Mouse (Mus musculus) myocyte (in vitro differentiated cells): ENCODE measurements around the gene Vmn1r68. TPM values are rescaled to one million over a fixed set of nuclear protein-coding genes. Genes with fewer than 3 reads are reported as not detected.
A peak's percentile ranks its signal among the peaks of the same experiment; 100 is the strongest.

ENCODE experiments used
- H3K27me3 ChIP-seq: one replicate; pipeline ENCODE4 v1.6.1; 2011; ENCODE audit not compliant: control insufficient read depth, insufficient read depth, insufficient read length
- H3K36me3 ChIP-seq: one replicate; pipeline ENCODE4 v1.6.1; 2011; ENCODE audit not compliant: control insufficient read depth, insufficient read depth
- H3K4me2 ChIP-seq: one replicate; pipeline ENCODE4 v1.6.1; 2011; ENCODE audit warnings: low read depth, control low read depth
- H3K4me3 ChIP-seq: one replicate; pipeline ENCODE4 v1.5.1; 2011; ENCODE audit warnings: mild to moderate bottlenecking, control low read depth, moderate library complexity
- H3K79me2 ChIP-seq: one replicate; pipeline ENCODE4 v1.6.1; 2011; ENCODE audit not compliant: control insufficient read depth, insufficient read depth
- H3ac ChIP-seq: one replicate; pipeline ENCODE4 v1.6.1; 2011; ENCODE audit not compliant: control insufficient read depth, insufficient read length
- CEBPB ChIP-seq: IDR thresholded peaks from 2 replicates; pipeline ENCODE4 v1.6.1; 2011; ENCODE audit warnings: mild to moderate bottlenecking, moderate library complexity; ENCODE audit not compliant: poor library complexity, insufficient read depth, severe bottlenecking
- E2F4 ChIP-seq: IDR thresholded peaks from one replicate; pipeline ENCODE4 v1.6.1; 2011; ENCODE audit warnings: mild to moderate bottlenecking, control low read depth, moderate library complexity; ENCODE audit not compliant: insufficient read depth
- MAX ChIP-seq: IDR thresholded peaks from one replicate; pipeline ENCODE4 v1.6.1; 2011; ENCODE audit warnings: low read depth, mild to moderate bottlenecking, control low read depth
- MYOD1 ChIP-seq, 3 experiments: IDR thresholded peaks; one replicate each; pipeline ENCODE4 v1.6.1; 2011; ENCODE audit warnings: control low read depth in 2 of 3, low read depth in 2 of 3, mild to moderate bottlenecking in 2 of 3, moderate library complexity in 1 of 3; ENCODE audit not compliant: insufficient read length in 2 of 3, control insufficient read depth in 1 of 3
- MYOG ChIP-seq, 3 experiments: IDR thresholded peaks; one replicate each; pipeline ENCODE4 v1.6.1; 2011; ENCODE audit warnings: control low read depth in 2 of 3, low read depth in 2 of 3, mild to moderate bottlenecking in 2 of 3; ENCODE audit not compliant: insufficient read length in 2 of 3, control insufficient read depth in 1 of 3, insufficient read depth in 1 of 3
- POLR2A ChIP-seq: IDR thresholded peaks from one replicate; pipeline ENCODE4 v1.6.1; 2011; ENCODE audit warnings: low read depth, mild to moderate bottlenecking, control low read depth, moderate library complexity; ENCODE audit not compliant: insufficient read length
- POLR2AphosphoS2 ChIP-seq: IDR thresholded peaks from one replicate; pipeline ENCODE4 v1.6.1; 2011; ENCODE audit warnings: low read depth, control low read depth; ENCODE audit not compliant: insufficient read length
- REST ChIP-seq: IDR thresholded peaks from one replicate; pipeline ENCODE4 v1.6.1; 2011; ENCODE audit warnings: mild to moderate bottlenecking, control low read depth, moderate library complexity; ENCODE audit not compliant: insufficient read depth, insufficient read length
- SRF ChIP-seq: IDR thresholded peaks from one replicate; pipeline ENCODE4 v1.6.1; 2011; ENCODE audit warnings: low read depth; ENCODE audit not compliant: control insufficient read depth, insufficient read length
- TCF12 ChIP-seq: IDR thresholded peaks from one replicate; pipeline ENCODE4 v1.6.1; 2011; ENCODE audit warnings: mild to moderate bottlenecking, control low read depth; ENCODE audit not compliant: poor library complexity, insufficient read depth, severe bottlenecking
- TCF3 ChIP-seq: IDR thresholded peaks from one replicate; pipeline ENCODE4 v1.6.1; 2011; ENCODE audit warnings: low read depth, control low read depth; ENCODE audit not compliant: insufficient read length
- USF1 ChIP-seq: IDR thresholded peaks from one replicate; pipeline ENCODE4 v1.6.1; 2011; ENCODE audit warnings: low read depth, mild to moderate bottlenecking, control low read depth, moderate library complexity
- polyA plus RNA-seq: library from polyadenylated mRNA; unstranded; fragments of >200 nt; fragmentation: generic; extraction: Trizol; gene quantifications from one replicate; pipeline ENCODE4 v1.2.1, GENCODE M21; 2012; ENCODE audit warnings: missing spikeins

Vmn1r68 gene
- polyA plus RNA-seq: not detected

- Histone ChIP-seq H3K4me2 (no peak within 1 kb of the TSS), H3K79me2 (no peaks in the 10 kb centered on the region), H3K27me3 (no peaks in the 10 kb centered on the region)
Observed at GRCm38 (mm10) chr7:10558385-10558784, at the start of gene Vmn1r68. TSS of gene Vmn1r68 (minus strand) at chr7:10558485.

GRCm38 (mm10) chr7:10495578-10495977 lies 62.7 kb downstream of the Vmn1r68 start:
- peak overlapping the region; percentile 45 for H3K4me2 ChIP-seq
- peaks cover 12% of the 10 kb centered on the region for H3K36me3 ChIP-seq
- H3K79me2 ChIP-seq: peaks cover 11% of the 10 kb centered on the region
- H3ac ChIP-seq: peak overlapping the region; percentile 58
- no peaks in the 10 kb centered on the region for H3K27me3 ChIP-seq
- TF ChIP-seq TCF3 (no peak), TCF12 (no peak), USF1 (no peak), MAX (no peak), REST (no peak), MYOD1 (IDR thresholded peaks at IDR 0.05; ENCODE audit: control insufficient read depth in 1 of 3, insufficient read length in 2 of 3, low read depth in 2 of 3) (no peak), POLR2A (no peak), CEBPB (no peak), MYOG (IDR thresholded peaks at IDR 0.05; ENCODE audit: control insufficient read depth in 1 of 3, insufficient read depth in 1 of 3, insufficient read length in 2 of 3, low read depth in 2 of 3) (no peak), SRF (no peak), POLR2AphosphoS2 (no peak)
- H3K4me3 ChIP-seq: peak overlapping the region; percentile 73

More at GRCm38 (mm10) chr7:10558385-10558784, at the start of gene Vmn1r68:
- TF ChIP-seq CEBPB (no peak), MYOD1 (IDR thresholded peaks at IDR 0.05; ENCODE audit: control insufficient read depth in 1 of 3, insufficient read length in 2 of 3, low read depth in 2 of 3) (no peak), SRF (no peak)
- no peak within 1 kb of the TSS for H3K4me3 ChIP-seq
- H3K36me3 ChIP-seq: no peaks in the 10 kb centered on the region
- H3ac ChIP-seq: no peak within 1 kb of the TSS

GRCm38 (mm10) chr7:10494786-10495521 lies 63.3 kb downstream of the Vmn1r68 start, which contains the start of gene Zik1:
TSS of gene Zik1 (minus strand) at chr7:10495394.
- peaks cover 12% of the 10 kb centered on the region for H3K36me3 ChIP-seq
- TF ChIP-seq POLR2A (no peak), REST (no peak), TCF12 (no peak), E2F4 (peak; percentile 21)
- peak within 1 kb of the TSS; percentile 73 for H3K4me3 ChIP-seq
- H3K27me3 ChIP-seq: no peaks in the 10 kb centered on the region
- H3K4me2 ChIP-seq: peak within 1 kb of the TSS; percentile 81
- H3ac ChIP-seq: peak within 1 kb of the TSS; percentile 58
- peaks cover 11% of the 10 kb centered on the region for H3K79me2 ChIP-seq

DNA sequence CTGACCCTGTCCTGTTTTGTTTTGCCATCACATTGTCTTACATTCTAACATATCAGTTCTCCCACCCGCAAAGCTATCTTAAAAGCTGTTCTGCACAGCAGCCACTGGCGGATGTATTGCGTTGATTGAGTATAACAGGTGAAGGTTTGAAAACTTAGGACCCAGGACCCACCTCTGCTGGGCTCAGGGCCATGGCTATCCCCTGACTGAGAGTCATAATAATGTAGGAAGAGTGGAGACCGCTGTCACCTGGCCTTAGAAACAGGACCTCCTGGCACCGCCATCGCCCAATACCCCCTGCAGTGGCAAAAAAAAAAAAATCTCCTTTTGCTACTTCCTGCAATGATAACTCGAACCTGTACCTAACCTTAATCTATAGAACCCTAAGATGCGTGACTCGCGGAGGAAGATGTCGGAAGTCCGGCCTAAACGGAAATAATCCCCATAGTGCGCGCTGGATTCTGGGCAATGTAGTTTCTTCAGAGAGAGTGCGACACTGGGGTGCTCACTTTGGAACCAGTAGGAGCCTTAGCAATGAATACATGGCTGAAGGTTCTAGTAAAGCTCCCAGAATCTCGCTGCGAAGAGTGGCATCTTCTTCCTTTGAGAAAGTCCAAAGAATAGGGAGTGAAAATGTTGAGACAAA lies 77.6 kb downstream of the Vmn1r68 start:
- Histone ChIP-seq H3K4me2 (no peak overlapping the region), H3K27me3 (no peaks in the 10 kb centered on the region), H3ac (no peak overlapping the region), H3K4me3 (no peak overlapping the region), H3K36me3 (no peaks in the 10 kb centered on the region), H3K79me2 (no peaks in the 10 kb centered on the region)
- TF ChIP-seq MYOG (IDR thresholded peaks at IDR 0.05; ENCODE audit: control insufficient read depth in 1 of 3, insufficient read depth in 1 of 3, insufficient read length in 2 of 3, low read depth in 2 of 3) (no peak), MAX (no peak), E2F4 (no peak), SRF (no peak), TCF3 (no peak), USF1 (no peak), POLR2A (no peak)

DNA sequence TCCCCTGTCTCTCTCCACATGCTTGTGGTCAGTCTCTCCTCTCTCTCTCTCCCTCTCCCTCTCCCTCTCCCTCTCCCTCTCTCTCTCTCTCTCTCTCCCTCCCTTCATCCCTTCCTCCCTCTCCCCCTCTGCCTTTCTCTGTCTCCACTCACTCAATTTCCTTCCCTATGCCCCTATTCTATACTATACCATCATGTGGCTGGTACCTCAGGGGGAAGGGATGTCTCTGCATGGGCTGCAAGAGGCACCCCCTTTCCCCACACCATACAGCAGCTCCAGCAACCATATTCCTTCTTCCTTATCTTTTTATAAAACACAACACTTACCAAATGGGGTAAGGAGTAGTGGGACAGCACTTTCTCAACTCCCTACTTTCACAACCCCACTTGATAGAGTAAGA lies 78.5 kb downstream of the Vmn1r68 start:
- Histone ChIP-seq H3K36me3 (no peaks in the 10 kb centered on the region), H3K4me2 (no peak overlapping the region), H3K79me2 (no peaks in the 10 kb centered on the region), H3K4me3 (no peak overlapping the region), H3K27me3 (no peaks in the 10 kb centered on the region), H3ac (no peak overlapping the region)
- no peak for TF ChIP-seq USF1
- TF ChIP-seq TCF12: no peak
- no peak for TF ChIP-seq MYOD1 (IDR thresholded peaks at IDR 0.05; ENCODE audit: control insufficient read depth in 1 of 3, insufficient read length in 2 of 3, low read depth in 2 of 3)
- TF ChIP-seq MAX: no peak
- no peak for TF ChIP-seq POLR2AphosphoS2
- no peak for TF ChIP-seq TCF3
- TF ChIP-seq MYOG (IDR thresholded peaks at IDR 0.05; ENCODE audit: control insufficient read depth in 1 of 3, insufficient read depth in 1 of 3, insufficient read length in 2 of 3, low read depth in 2 of 3): no peak
- no peak for TF ChIP-seq CEBPB
- no peak for TF ChIP-seq SRF
- no peak for TF ChIP-seq E2F4
- TF ChIP-seq POLR2A: no peak
- no peak for TF ChIP-seq REST
